Mouse (Mus musculus): Measurements from ENCODE around the gene Lrg1.
"Not testable (repeated sequence)": the region's sequence is repeated elsewhere in the genome, so short reads cannot be mapped to it uniquely, and the experiment has no call there.

Lrg1 gene

GRCm38 (mm10) chr17:56078880-56079795 is 42.7 kb downstream of the Lrg1 start, which contains the start of gene Hdgfl2:
TSS of gene Hdgfl2 (plus strand) at chr17:56079634.
- DNase-seq (ENCODE audit: extremely low read depth, insufficient read length, low spot score): peak; percentile 100

DNA sequence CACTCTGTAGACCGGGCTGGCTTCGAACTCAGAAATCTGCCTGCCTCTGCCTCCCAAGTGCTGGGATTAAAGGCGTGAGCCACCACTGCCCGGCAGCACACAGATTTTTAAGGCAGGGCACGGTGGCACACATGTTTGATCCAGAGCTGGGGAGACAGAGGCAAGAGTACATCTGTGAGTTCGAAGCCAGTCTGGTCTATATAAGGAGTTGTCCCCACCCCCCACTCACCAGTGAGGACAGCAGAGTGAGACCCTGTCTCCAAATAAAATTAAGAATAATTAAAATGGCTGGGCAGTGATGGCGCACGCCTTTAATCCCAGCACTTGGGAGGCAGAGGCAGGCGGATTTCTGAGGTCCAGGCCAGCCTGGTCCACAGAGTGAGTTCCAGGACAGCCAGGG is 43.4 kb downstream of the Lrg1 start:
- not testable (repeated sequence) for DNase-seq (ENCODE audit: extremely low read depth, insufficient read length, low spot score)

- DNase-seq (ENCODE audit: extremely low read depth, insufficient read length, low spot score): no peak
Measured at GRCm38 (mm10) chr17:56077523-56077922, 44.3 kb downstream of the Lrg1 start.

DNA sequence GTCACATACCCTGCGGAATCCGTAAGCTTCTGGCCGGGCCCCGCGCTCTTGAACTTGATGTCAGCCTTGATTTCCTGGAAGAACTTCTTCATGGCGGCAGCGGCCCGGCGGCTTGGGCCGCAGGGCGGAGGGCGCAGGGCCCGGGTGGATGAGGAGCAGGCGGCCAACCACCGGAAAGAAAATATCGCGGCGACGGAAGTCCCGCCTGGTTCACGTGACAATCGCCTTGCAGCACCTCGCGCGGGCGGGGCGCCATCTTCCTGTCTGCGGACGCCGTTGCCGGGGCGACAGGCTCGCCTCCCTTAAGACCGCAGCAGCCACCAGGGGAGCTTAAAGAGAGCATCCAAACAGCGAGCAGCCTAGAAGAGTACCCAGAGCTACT is 47.0 kb downstream of the Lrg1 start, which contains the start of gene Ubxn6:
Ubxn6 (minus strand) TSS at position 202 of the 382 bp plus-strand sequence.
- DNase-seq (ENCODE audit: extremely low read depth, insufficient read length, low spot score): peak; percentile 97

DNA sequence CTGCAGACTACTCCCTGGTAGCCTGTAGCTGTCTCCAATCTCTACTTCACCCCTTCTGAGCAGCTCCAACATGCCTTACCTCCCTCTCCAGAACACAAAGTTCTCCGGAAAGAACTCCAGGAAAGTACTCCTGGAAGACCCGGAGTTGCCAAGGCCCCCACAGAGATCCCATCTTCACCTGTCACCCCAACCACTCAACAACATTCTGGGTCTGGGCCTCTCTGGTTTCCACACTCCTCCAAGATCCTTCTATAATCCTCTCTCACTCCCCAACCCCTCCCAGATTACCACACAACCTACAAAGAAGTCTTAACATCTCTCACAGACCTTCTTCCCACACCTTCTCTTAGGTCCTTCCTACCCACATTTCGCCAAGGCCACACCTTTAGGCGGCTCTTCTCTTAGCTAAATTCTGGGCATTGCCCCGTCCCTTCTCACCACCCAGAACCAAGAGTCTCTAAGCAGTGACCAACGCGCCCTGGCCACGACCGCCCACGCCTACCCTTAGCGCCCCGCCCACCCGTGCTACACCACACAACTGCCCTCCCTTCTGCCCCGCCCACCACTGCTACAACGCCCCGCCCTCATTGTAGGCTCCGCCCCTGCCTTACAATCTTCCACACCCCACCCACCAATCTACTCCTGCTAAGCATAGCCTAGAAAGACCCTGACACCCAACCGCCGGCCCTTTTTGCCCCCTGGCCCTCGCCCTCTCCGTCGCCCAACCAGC is 47.5 kb downstream of the Lrg1 start:
- peak; percentile 92 for DNase-seq (ENCODE audit: extremely low read depth, insufficient read length, low spot score)

DNA sequence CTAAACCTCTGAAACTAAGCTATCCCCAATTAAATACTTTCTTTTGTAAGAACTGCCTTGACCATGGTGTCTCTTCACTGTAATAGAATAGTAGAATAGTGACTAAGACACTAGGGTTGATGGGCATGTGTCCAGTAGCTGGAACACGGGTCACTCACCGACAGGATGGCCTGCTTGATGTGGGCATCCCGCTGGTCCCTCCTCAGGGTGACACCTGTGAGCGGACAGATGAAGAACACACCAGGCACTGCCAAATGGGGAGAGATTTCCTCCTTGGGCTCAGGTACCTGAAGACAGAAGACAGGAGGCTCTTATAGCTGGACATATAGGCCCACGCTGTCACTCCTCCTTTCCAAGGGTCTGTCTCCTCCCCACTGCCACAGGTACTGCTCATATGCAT is 49.6 kb downstream of the Lrg1 start:
- DNase-seq (ENCODE audit: extremely low read depth, insufficient read length, low spot score): no peak

GRCm38 (mm10) chr17:56071126-56071525 is 50.7 kb downstream of the Lrg1 start:
- DNase-seq (ENCODE audit: extremely low read depth, insufficient read length, low spot score): no peak
